Mouse (Mus musculus) neutrophil, adult 5-6 weeks (primary cell): Measurements from ENCODE around the gene Bco1. TPM values are rescaled to one million over a fixed set of nuclear protein-coding genes. Genes with fewer than 3 reads are reported as not detected.

Source experiments
- ATAC-seq: fragments of 151-379, 151-347 bp; 2 replicates; pipeline ENCODE4 v1.8.0; 2017; ENCODE audit warnings: mild to moderate bottlenecking, moderate TSS enrichment; ENCODE audit not compliant: insufficient number of reproducible peaks, poor library complexity, low FRiP score, severe bottlenecking; ENCODE audit errors: extremely low read depth
- total RNA-seq: library from RNA; stranded (forward); fragments of 200-1000 nt; gene quantifications from 2 replicates; pipeline ENCODE4 v1.2.3, GENCODE M21; 2017

Gene Bco1
- total RNA-seq, 1 experiment from 2014 or later = not detected

DNA sequence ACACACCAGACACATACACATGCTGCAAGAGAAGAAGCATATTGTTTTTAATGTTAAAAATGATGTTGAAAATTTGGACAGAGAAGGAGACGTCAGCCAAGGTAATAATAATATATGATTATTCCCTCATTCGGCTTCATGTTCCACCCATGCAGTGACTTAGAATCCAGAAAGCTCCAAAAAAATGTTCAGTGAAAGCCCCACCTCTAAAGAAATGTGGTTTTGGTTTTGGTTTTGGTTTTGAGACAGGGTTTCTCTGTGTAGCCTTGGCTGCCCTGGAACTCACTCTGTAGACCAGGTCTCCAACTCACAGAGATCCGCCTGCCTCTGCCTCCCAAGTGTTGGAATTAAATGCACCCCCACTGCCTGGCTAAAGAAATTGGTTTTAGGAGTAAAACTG, 30.2 kb downstream of the Bco1 start:
- no peak for ATAC-seq

DNA sequence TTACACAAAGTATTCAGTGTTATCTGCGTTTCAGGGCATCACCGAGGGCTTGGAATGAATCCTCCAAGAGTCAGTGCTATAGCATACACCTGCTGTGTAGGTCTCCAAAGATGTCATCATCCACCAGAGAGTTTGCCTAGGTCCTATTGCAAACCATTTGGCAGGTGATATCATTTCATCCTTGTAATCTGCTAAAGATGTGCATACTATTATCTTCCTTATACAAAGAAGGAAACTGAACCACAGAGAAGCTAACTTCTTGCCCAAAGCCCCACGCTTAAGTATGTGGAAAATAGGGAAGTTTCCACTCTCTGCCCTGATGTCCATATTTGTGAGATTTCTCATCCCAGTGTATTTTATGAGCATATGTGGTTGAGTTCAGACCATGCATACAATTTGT, 30.8 kb downstream of the Bco1 start:
- ATAC-seq = no peak

DNA sequence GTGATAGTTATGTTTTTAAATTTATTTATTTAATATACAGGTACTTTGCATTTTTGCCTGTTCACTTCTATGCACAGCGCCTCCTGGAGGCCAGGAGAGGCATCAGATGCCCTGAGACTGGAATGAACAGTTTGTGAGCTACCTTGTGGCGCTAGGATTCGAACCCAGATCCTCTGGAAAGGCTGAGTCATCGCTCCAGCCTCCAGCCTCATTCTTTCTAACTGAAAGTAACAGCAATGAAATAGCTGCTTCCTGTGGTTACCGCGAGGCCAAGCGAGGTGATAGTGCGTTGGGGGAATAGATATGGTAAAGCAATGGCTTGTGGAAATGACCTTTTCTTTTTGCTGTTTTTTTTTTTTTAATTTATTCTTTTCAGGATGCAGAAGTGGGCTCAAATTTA, 31.4 kb downstream of the Bco1 start:
- ATAC-seq = no peak

DNA sequence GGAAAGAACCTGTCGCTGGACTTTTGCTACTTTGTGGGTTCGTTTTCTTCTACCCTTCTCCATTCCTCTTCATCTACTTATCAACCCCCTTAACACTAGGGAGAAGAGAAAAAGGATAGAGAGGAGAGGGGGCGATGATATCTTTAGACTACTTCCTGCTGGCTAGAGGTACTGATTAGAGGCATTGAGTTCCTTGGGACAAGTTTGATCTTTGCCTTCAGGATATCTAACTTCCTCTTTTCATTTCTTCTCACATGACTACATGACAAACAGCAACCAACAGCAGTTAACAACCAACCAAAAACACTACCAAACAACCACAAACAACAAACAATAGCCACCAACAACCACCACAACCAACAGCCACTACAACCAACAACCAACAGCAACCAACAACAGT, 38.0 kb downstream of the Bco1 start:
- ATAC-seq = no peak

DNA sequence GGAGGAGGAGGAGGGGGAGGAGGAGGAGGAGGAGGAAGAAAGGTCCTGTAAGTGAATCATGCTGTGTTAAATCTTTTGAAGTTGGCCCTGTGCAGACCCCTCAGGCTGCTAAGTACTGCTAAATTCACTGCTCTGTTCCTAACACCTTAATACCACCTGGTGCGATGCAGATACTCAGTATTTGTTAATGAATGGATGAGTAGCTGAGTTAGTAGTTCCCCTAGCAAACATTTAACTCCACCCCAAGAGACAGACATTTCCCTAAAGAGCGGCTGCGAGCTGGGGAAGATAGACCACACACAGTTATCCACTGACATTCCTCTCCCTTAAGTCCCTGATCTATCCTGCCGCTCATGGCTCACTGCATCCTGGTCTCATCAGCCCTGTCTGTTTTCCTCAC, 40.7 kb downstream of the Bco1 start:
- ATAC-seq = no peak

DNA sequence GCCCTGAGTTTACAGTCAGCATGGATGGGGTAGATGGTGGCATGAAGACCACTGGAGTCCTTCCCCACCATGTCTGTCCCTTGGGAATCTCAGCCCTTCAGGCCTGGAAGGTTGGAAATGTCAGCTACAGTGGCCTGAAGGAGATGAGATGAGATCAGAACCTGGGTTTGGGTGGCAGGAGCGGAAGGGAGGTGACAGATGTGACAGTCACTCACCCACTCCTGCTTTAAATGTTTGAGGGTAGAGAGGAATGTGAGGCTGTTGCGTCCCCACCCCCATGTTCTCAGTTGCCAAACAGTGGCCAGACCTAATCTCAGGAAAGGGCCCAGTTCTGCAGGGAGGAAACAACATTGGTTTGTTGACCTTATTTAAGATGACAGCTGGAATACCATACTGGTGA, 41.1 kb downstream of the Bco1 start:
- ATAC-seq = no peak

DNA sequence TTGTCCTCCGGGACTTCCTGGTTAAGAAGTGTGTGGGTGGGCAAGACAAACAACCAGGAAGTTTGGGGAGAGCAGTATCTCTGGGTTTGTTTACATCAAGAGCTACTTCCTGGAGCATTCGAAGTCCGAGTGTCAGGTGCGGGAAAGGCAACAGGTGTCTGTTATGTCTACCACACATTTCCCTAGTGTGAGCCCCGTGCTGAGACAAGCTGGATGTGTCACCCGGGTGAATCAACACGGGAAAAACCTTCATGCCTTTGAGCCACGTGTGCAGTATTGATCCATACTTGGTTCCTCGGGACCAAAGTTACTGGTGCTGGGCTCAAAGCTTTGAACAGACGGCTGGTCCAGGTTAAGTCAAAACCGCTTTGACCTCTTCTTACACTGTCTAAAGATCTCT, 41.7 kb downstream of the Bco1 start:
- no peak for ATAC-seq

DNA sequence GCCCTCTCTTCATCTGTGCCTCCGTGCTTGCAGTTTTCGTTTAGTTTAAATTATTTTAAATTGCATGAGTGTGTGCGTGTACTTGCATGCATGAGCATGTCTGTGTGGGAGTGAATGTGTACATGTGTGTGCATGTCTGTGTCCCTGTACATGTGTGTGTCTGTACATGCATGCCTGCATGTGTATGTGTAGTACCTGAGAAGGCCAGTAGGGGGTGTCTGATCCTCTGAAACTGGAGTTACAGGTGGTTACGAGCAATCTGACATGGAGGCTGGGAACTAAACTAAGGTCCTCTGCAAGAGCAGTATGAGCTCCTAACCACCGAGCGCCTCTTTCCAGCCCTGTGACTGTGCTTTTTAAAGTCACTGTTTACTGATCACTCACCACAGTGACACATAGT, 52.9 kb downstream of the Bco1 start:
- ATAC-seq = no peak

DNA sequence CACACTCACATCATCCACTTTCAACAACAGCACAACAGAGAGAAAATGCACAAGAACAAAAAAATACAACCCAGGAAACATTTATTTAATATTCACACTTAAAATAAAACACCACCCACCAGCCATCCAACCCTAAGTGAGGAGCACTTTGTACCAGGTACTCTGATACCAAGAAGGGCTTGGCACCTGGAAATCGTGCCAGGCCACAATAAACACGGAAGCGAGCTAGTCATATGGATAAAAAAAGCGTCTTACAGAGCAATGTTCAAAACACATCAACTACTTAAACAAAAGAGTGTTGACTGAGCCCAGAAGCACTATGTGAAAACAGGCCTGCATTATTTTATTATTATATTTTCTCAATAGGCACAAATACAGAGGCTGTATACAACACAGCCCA, 60.5 kb downstream of the Bco1 start:
- no peak for ATAC-seq

DNA sequence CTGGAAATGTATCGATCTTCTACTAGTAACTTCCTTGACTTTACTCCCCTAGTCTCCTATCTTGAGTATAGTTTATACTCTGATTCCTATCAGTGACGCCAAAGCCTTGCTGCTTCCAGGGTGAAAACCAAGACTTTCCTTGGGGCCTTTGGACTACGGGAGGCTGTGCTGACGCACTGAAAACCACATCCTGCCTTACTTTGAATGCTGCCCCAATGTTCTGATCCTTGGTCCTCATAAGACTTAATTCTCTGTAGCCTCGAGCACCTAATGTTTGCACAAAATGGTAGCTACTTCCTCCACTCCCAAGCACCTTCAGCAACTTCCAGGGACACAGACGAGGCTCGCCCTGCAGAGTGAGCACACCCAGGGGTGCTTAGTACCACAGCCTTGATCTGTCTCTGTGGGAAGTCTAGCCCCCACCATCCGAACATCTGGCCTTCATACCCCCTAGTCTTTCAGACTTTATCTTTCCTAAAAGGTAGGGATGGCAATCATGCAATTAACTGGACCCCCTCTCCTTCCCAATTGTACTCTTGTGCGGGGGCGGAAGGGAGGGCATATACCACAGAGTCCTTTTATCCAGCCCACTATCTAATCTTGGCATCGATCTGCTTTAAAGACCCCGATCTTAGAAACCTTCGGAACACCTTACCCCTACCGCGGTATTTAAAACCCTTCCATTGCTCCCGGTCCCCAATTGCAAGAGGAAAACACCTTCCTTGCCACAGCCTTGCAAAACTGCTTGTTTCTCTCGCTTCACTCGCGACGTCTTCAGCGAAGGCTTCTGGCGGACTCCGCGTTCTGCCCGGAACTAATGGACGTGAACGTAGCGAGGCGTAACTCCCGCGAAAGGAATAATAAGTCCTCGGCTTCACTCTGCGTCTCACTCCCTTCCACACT, 61.5 kb downstream of the Bco1 start:
- ATAC-seq = no peak

DNA sequence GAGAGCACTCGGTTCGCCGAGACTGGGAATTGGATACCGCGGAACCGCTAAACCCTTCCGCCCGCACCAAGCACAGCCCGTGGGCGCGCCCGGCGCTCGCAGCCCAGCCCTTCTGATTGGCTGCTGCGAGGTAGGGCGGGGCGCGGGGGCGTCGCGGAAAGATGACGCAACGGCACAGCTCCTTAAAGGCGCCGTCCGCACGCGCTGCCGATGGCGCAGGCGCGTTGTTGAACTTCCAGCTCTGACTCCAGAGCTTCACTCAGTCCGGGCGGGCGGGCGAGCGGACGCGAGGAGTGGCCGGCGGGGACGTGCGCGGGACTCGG, 62.1 kb downstream of the Bco1 start:
- ATAC-seq = peak; percentile 89

DNA sequence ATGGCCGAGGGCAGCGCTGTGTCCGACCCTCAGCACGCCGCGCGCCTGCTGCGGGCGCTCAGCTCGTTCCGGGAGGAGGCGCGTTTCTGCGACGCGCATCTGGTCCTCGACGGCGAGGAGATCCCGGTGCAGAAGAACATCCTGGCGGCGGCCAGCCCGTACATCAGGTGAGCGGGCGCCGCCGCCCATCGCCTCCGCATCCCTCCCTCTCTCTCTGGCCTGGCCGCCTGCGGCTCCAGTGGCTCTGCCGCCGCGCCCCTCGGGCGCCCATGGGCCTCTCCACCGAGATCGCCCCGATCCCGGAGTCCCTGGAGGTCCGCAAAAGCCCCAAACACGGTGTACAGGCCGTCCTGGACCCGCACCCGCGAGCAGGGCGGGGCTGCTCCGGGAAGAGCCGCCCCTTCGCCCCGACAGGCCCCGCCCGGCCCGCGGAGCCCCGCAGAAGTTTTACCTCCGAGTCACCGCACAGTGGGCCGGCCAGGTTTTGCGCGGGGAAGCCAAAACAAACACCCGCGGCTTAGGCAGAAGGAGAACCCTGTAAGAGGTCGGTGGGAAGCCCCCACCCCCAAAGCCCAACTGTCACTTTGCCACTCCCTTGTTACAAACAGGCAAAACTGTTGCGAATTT, 62.6 kb downstream of the Bco1 start, which contains the start of gene Gan:
TSS of gene Gan (plus strand) at position 1 of the 627 bp plus-strand sequence.
- ATAC-seq = peak; percentile 11; the same call in 1 of the 2 replicates

DNA sequence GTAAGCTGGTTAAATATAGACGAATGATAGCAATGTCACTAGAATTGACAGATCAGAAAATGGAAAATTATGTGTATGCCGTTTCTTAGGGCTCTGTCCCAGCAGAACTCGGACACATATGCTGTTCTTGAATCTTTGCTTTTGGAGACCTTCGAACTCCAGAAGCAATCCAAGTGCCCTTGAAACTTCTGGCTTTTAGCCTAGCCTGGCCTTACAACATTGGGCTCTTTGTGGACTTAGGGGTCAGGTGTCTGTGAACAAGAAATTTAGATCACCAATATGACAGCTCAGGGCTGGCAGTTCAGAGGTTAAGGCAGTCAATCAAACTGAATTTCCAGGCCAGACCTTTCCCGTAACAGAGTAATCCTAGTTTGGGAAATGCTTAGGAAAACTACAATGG, 63.4 kb downstream of the Bco1 start:
- no peak for ATAC-seq

DNA sequence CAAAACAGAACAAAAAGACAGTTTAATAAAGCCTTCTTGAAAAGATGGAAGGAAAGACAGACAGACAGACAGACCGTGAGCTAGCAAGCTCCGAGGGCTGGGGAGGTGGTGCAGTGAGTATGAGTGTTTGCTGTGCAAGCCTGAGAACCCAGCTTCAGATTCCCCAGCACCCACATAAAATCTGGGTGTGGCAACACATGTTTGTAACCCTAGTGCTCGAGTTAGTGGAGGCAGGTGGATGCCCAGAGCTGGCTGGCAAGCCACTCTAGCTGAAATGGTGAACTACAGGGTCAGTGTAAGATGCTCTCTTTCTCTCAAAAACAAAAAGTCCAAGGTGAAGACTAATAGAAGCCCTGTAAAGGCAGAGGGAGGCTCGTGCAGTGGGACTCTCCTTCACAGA, 69.3 kb downstream of the Bco1 start:
- no peak for ATAC-seq

DNA sequence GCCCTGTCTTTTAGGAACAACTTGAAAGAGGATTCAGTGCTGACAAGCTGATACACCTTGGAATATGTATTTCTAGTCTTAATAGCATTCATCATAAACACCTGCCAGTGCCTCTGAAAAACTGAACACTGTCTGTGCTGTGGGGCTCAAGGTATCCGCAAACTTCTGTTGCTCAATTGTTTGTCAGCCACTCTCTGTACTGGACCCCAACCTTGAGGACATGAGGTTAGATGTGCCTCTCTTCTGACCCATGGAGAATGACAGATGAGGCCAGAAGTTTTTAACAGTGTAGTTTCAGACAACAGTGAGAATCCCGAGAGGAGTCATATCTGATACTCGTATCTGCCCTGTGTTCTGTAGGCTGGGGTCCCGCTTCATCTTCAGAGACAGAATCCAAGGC, 69.9 kb downstream of the Bco1 start:
- ATAC-seq = no peak

DNA sequence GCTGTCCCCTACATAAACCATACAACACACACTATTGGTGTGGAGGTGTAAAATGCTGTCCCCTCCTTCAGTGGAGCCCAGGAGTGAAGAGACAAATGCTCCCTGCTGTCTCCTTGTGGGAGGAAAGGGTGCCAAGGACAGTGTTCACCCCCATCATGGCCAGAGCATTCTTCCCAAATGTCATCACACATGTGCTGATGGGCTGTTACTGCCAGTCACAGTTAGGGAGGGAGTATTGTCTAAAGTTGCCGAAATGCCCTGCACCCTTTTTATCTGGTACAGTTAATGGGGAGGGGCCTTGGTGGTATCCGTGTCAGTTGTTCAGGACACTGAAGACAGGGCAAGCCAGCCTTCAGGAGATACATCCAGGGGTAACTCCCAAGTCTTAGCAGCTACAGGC, 70.9 kb downstream of the Bco1 start:
- no peak for ATAC-seq

DNA sequence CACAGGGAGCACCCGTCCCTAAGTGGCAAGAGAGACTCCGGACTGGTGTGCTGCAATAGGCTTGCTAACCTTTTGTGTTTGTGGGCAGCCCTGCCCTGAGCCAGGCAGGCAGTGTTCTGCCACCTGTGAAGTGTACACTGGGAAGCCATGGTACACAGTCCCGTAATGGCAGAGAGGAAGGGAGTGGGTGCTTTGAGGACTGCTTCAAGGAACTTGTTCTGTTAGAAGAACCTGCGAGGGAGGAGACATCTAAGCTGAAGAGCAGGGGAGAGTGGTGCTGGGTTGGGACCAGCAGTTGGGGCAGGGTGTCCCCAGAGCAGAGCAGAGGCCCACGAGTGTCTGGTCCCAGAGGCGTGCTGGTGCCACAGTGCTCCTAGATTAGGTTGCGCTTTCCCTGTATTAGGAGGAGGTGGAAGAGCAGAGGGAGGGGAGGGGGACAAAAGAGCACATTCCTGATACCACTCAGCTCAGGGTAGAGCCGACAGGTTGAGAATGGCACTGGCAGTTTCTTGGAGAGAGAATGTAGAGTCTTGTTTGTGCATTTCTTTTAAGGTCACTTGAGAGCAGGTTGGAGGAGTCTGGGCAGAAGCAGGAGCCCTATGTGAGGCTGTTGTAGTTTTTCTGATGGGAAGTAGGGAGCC, 71.7 kb downstream of the Bco1 start:
- ATAC-seq = no peak

DNA sequence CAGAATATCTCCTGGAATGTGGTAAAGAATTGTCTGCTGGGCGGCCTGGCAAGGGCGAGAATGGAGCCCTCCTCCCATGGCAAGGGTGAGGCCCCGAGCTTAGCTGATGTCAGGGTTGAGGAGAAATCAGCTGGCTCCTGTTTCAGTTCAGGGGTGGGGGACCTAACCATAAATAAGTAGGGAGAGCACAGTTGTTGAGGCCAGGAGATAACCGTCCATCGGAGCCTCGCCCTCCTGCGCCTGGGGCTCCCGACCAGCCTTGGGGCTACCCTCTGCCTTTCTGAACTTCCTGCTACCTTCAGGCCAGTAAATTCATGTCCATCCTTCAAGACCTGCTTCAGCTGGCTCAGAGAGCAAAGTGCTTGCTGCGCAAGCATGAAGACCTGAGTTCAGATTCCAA, 72.7 kb downstream of the Bco1 start:
- no peak for ATAC-seq

DNA sequence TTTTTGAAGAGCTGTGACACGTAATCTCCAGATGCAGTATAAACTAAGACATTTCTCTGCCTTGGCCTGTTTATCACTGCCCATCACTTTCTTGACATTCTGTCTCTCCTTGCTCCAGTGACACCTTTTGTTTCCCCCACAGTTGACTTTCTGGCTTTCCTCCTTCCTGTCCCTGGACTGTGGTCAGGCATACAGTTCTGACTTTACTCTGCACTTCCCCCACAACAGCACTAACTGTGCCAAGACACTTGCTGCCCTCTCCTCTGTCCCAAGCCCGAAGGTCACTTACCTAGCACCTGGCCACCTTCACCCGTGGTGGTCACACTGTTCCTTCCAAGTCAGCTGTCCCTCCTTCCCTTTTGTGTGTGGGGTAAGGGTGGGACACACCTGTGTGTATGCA, 76.2 kb downstream of the Bco1 start:
- no peak for ATAC-seq

DNA sequence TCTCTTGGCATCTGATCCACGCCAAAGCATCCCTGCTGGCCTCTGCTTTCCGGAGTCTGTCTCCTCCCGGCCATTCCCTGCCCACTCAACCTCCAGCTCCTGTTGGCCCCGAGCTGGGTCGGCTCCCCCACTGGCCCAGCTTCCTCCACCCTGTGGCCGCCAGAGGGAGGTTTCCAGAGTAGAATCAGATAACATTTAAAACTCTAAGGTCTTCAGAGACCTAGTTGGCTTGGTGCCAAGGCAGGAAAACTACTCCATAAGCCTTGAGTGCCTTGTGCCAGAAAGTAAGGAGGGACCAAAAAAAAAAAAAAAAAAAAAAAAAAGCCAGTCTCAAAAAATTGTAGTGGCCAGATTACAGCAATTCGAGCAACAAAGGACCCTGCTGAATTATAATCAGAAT, 77.2 kb downstream of the Bco1 start:
- ATAC-seq = no peak
